Mouse (Mus musculus): ENCODE results near the gene Mtrf1.

GRCm38 (mm10) chr14:79394564-79394963, 3.0 kb upstream of the Mtrf1 start:
- TF ChIP-seq CTCF (IDR thresholded peaks at IDR 0.05; ENCODE audit: low read depth): peak; percentile 80
- TF ChIP-seq EP300 (IDR thresholded peaks at IDR 0.05; ENCODE audit: low read depth): no peak

Measured in liver, embryonic 14.5 days (tissue).